Mouse (Mus musculus): ENCODE data around the gene Epb41l1. TPM values are rescaled to one million over a fixed set of nuclear protein-coding genes. Genes with fewer than 3 reads are reported as not detected.

Gene Epb41l1
- polyA plus RNA-seq, 1 experiment from 2014 or later, result 3.3 TPM

DNA sequence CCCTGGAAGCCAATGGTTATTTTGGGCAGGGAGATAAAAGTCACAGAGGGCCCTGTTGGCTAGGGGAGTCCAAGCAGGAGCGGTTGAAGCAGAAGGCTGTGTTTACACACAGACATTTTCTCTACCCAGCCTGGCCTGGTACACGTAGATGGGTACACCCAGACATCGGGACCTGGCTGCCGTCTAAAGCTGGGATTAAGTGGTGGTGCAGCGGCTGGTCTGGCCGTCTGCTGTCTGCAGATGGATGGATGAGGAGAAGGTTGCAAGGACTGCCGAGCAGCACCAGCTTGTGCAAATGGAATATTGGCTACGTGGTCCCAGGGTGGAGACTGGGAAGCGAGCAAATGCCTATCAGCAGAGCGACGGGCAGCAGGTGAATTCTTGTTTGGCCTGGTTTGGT is 46.8 kb downstream of the Epb41l1 start:
- 74% methylated on average over 11 of the region's 11 CpGs for WGBS
- no peak overlapping the region for H3K4me2 ChIP-seq
- H3K27me3 ChIP-seq (replicated peaks), result no peaks in the 10 kb centered on the region
- no peaks in the 10 kb centered on the region for H3K9me3 ChIP-seq
- ATAC-seq (ENCODE audit: insufficient read depth, low FRiP score, low read depth), result no peak
- 0 out of 2 replicates have a peak, but pooled peaks cover 4% of the 10 kb centered on the region for H3K4me1 ChIP-seq
- no peak overlapping the region for H3K9ac ChIP-seq
- H3K4me3 ChIP-seq (replicated peaks), result no peak overlapping the region
- H3K36me3 ChIP-seq, result no peaks in the 10 kb centered on the region
- H3K27ac ChIP-seq, result no peak overlapping the region

DNA sequence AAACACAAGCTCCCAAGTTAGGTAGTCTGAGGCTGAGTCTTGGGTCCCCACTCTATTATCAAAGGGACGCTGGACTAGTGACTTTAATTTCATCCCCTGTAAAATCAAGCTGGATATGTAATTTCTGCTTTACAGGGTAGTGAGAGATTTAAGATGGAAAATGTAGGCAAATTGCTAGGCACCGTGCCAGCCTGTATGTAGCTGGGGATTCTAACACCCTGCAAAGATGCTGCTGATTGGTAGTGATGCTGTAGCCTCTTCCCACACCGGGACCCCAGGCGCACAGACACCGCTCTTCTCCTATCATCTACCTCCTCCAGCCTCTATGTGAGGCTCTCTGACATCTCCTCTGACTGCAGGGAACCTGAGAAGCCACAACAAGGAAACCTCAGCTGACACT is 48.2 kb downstream of the Epb41l1 start:
- no peak overlapping the region for H3K27ac ChIP-seq
- H3K36me3 ChIP-seq, result no peaks in the 10 kb centered on the region
- peaks cover 5% of the 10 kb centered on the region for H3K4me1 ChIP-seq
- H3K4me2 ChIP-seq, result no peak overlapping the region
- no peak overlapping the region for H3K9ac ChIP-seq
- 85% methylated on average over 5 of the region's 5 CpGs for WGBS
- H3K9me3 ChIP-seq, result no peaks in the 10 kb centered on the region
- no peaks in the 10 kb centered on the region for H3K27me3 ChIP-seq (replicated peaks)
- H3K4me3 ChIP-seq (replicated peaks), result no peak overlapping the region
- ATAC-seq (ENCODE audit: insufficient read depth, low FRiP score, low read depth), result no peak

DNA sequence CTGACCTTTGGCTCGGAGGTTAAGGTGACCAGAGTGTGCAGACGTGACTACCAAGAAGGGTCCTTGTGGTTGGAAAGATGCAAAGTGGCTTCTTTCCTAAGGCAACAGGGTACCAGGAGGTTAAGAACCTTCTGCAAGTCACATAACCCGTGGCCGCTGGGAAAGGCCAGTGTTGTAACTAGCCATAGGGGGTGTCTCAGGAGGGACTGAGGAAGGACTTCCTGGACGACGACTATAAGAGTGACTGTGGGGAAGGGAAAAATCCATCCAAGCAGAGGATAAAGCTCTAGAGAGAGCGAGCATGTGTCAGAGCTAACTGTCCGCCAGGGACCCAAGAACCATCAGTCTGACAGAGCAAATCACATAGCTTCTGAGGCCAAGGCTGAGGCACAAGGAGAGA is 48.8 kb downstream of the Epb41l1 start:
- H3K4me3 ChIP-seq (replicated peaks), result no peak overlapping the region
- no peak overlapping the region for H3K27ac ChIP-seq
- H3K27me3 ChIP-seq (replicated peaks), result no peaks in the 10 kb centered on the region
- ATAC-seq (ENCODE audit: insufficient read depth, low FRiP score, low read depth), result no peak
- no peaks in the 10 kb centered on the region for H3K9me3 ChIP-seq
- 77% methylated on average over 8 of the region's 8 CpGs for WGBS
- H3K4me2 ChIP-seq, result no peak overlapping the region
- no peaks in the 10 kb centered on the region for H3K36me3 ChIP-seq
- no peak overlapping the region for H3K9ac ChIP-seq
- H3K4me1 ChIP-seq, result peaks cover 11% of the 10 kb centered on the region

DNA sequence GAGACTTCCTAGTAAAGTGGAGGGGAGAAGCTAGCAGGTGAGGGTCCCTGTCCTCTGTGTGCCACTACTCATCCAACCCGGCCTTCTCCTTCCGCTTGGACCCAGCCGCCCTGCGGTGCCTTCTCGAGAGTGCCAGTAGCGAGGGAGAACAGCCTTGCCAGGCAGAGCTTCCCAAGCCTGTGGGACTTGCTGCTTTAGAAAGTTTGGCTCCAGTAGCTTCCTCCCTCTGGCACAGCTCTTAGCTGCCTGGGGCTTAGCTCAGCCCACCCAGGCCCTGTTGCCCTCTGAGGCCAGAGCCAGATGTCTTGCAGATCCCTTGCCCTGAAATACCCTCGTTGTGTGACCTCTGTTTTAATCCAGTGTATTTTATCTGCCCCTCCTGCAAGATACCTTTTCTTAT is 50.2 kb downstream of the Epb41l1 start:
- 84% methylated on average over 7 of the region's 7 CpGs for WGBS

DNA sequence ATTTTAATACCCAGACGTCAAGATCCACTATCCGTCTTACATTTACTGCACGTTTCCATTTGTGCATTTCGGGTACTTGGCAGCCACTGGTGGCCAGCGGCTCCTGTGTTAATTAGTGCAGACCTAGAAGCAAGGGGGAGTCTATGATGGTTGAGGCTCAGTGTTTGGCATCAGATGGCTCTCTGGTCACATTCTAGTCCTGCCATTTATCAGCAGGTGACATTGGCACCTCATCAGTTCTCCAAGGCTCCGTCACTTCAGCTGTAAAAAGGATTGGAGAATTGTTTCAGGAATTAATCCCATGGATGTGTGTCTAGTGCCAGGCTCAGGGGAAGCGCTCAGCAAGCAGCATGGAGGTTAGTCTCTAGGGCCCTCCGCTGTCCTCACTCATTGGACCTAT is 51.6 kb downstream of the Epb41l1 start:
- no peak overlapping the region for H3K4me2 ChIP-seq
- peaks cover 29% of the 10 kb centered on the region for H3K4me1 ChIP-seq
- ATAC-seq (ENCODE audit: insufficient read depth, low FRiP score, low read depth), result no peak
- H3K9ac ChIP-seq, result no peak overlapping the region
- 89% methylated on average over 8 of the region's 8 CpGs for WGBS
- H3K4me3 ChIP-seq (replicated peaks), result no peak overlapping the region
- H3K27me3 ChIP-seq (replicated peaks), result no peaks in the 10 kb centered on the region
- H3K9me3 ChIP-seq, result no peaks in the 10 kb centered on the region
- H3K27ac ChIP-seq, result no peak overlapping the region
- H3K36me3 ChIP-seq, result no peaks in the 10 kb centered on the region

More for the DNA sequence above, 50.2 kb downstream of the Epb41l1 start:
- no peaks in the 10 kb centered on the region for H3K9me3 ChIP-seq
- ATAC-seq (ENCODE audit: insufficient read depth, low FRiP score, low read depth), result no peak
- no peak overlapping the region for H3K4me3 ChIP-seq (replicated peaks)
- H3K4me2 ChIP-seq, result no peak overlapping the region
- peaks cover 20% of the 10 kb centered on the region for H3K4me1 ChIP-seq
- H3K36me3 ChIP-seq, result no peaks in the 10 kb centered on the region
- H3K27me3 ChIP-seq (replicated peaks), result no peaks in the 10 kb centered on the region
- no peak overlapping the region for H3K27ac ChIP-seq
- no peak overlapping the region for H3K9ac ChIP-seq

DNA sequence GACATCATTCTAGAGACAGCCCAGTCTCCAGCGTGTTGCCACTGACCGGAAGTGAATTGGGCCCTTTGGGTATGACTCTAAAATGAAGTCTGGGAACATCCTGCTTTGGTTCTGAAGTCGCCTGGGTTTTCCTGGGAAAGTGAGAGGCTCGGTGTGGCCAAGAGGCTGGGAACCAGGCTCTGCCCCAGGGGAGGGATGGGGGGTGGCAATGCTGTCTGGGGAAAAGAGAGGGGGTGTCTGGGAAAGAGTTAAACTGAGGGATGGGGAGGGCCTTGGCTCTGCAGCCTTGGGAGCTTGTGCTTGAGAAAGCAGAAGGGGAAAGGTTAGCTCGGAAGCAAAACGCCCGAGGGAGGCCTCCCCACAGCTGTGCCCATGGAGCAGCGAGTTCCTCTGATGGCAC is 53.0 kb downstream of the Epb41l1 start:
- H3K27ac ChIP-seq, result 0 out of 2 replicates have a peak overlapping the region, but pooled peaks have one; percentile 8
- peaks cover 33% of the 10 kb centered on the region for H3K4me1 ChIP-seq
- H3K27me3 ChIP-seq (replicated peaks), result no peaks in the 10 kb centered on the region
- no peak overlapping the region for H3K4me3 ChIP-seq (replicated peaks)
- no peaks in the 10 kb centered on the region for H3K36me3 ChIP-seq
- H3K9ac ChIP-seq, result no peak overlapping the region
- ATAC-seq (ENCODE audit: insufficient read depth, low FRiP score, low read depth), result no peak
- 70% methylated on average over 8 of the region's 8 CpGs for WGBS
- H3K4me2 ChIP-seq, result no peak overlapping the region
- no peaks in the 10 kb centered on the region for H3K9me3 ChIP-seq

DNA sequence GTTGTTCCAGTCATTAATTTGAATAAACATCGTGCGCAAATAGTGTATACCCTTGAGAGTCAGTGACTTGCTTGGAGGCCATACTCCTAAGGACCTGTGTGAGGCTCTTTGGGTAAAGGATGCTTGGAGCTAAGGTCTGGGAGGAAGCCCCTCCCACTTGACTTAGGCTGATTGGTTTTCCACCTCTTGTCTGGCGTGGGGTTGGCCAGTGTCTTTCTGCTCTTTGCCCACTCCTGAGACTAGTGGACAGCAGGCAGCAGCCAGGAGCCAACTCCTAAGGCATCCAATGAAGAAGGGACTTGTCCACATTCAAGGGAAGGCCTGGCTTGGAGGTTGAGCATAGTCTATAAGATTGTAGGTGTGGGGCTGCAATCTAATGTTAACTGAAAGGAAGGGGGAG is 53.4 kb downstream of the Epb41l1 start:
- no peaks in the 10 kb centered on the region for H3K9me3 ChIP-seq
- H3K27me3 ChIP-seq (replicated peaks), result no peaks in the 10 kb centered on the region
- ATAC-seq (ENCODE audit: insufficient read depth, low FRiP score, low read depth), result no peak
- peaks cover 33% of the 10 kb centered on the region for H3K4me1 ChIP-seq
- H3K9ac ChIP-seq, result no peak overlapping the region
- no peak overlapping the region for H3K4me3 ChIP-seq (replicated peaks)
- H3K27ac ChIP-seq, result peak overlapping the region; percentile 86; the same call in 1 of the 2 replicates
- whole genome bisulfite sequencing, result 56% methylated on average over 3 of the region's 3 CpGs
- H3K4me2 ChIP-seq, result peak overlapping the region; percentile 86; the same call in 1 of the 2 replicates
- H3K36me3 ChIP-seq, result no peaks in the 10 kb centered on the region

DNA sequence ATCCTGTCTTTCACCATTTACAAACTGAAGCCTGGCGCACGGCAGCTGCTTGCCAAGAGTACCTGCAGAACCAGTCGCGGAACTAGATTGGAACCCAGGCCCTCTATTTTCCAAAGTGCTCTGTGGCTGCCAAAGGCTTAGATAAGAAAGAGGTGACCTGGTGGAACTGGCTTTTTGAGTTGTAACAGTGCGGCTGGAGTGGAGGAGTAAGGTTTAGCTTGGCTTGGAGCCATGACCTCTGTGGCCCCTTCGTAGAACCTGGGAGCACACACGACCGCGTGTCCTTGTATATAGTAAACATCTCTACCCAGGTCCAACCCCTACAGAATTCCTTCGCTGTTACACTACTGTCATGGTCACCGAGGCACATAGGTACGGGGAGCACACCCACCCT is 54.2 kb downstream of the Epb41l1 start:
- Histone ChIP-seq H3K4me3 (replicated peaks) (peak overlapping the region; percentile 70), H3K4me1 (peaks cover 33% of the 10 kb centered on the region), H3K4me2 (peak overlapping the region; percentile 86), H3K9me3 (no peaks in the 10 kb centered on the region), H3K27ac (peak overlapping the region; percentile 86), H3K36me3 (no peaks in the 10 kb centered on the region), H3K9ac (peak overlapping the region; percentile 71), H3K27me3 (replicated peaks) (no peaks in the 10 kb centered on the region)
- WGBS, result 20% methylated on average over 12 of the region's 12 CpGs
- ATAC-seq (ENCODE audit: insufficient read depth, low FRiP score, low read depth), result peak; percentile 37

DNA sequence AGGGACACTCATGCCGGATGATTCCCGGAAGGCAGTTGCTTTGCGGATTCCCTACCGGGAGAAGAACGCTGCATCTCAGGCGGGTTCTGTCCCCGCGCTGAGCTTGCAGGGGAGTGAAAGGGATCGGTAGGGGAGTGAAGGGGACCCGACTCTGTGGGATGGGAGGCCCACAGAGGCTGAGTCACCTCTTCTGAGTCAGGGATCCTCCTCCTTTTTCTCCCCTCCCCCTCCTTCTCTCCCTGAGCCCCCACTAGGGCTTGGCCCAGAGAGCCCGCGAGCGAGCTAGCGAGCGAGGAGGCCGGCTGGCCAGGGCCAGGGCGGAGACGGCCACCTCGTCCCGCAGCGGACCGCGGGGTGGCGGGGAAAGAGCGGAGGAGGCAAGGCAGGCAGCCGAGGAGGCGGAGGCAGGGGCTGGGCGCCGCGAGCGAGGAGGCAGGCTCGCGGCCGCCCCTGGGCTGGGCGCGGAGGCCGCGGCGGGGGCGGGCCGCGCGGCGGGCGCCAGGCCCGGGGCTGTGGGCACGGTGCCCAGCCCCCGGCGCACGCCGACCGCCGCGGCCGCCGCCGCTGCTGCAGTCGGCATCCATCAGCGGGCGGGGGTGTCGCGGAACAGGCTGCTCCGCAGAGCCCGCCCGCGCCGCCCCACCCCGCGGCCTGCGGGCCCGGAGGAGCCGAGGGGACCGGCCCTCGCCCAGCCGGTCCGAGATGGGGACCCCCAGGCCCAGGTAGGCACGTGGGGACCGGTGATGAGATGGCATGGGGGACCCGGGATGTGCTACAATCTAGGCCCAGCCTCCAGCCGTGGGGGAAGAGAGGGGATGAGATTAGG is 54.8 kb downstream of the Epb41l1 start:
- H3K27me3 ChIP-seq (replicated peaks), result no peaks in the 10 kb centered on the region
- peak; percentile 70 for ATAC-seq (ENCODE audit: insufficient read depth, low FRiP score, low read depth)
- H3K36me3 ChIP-seq, result no peaks in the 10 kb centered on the region
- peak overlapping the region; percentile 70 for H3K4me3 ChIP-seq (replicated peaks)
- peak overlapping the region; percentile 86 for H3K27ac ChIP-seq
- H3K9ac ChIP-seq, result peak overlapping the region; percentile 71
- H3K4me2 ChIP-seq, result peak overlapping the region; percentile 86
- WGBS, result under 1% methylated on average over 58 of the region's 80 CpGs
- no peaks in the 10 kb centered on the region for H3K9me3 ChIP-seq
- peaks cover 33% of the 10 kb centered on the region for H3K4me1 ChIP-seq

DNA sequence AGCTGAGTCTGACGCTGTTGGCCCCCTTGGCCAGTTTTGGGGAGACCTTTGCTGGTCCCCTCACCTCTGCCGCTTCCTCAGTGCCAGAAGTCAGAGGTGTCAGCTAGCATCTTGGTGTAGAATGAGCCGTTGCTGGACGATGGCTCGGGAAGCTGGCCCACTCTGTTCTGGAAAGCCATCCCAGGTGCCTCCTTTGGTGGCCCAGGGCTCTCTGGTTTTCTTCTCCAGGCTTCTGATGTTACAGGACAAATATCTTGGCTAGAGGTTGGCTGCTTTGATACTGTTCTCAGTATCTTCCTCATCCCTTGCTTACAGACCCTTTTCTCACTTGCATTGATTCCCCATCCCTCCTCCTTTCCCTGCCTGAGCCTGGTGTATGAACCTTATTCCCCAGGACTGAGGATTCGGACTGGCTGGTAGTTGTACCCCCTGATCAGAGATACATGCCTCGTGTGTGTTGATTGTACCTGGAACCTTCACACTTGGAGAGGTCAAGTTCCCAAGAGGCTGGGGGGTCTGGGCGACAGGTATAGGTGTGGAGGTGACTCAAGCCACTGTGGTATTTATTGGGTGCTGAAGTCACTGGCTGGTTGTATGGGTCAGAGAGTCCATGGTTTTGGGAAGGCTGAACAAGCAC is 55.5 kb downstream of the Epb41l1 start:
- Histone ChIP-seq H3K36me3 (no peaks in the 10 kb centered on the region), H3K27me3 (replicated peaks) (no peaks in the 10 kb centered on the region), H3K9me3 (no peaks in the 10 kb centered on the region), H3K9ac (peak overlapping the region; percentile 71), H3K4me1 (peaks cover 33% of the 10 kb centered on the region), H3K4me2 (peak overlapping the region; percentile 86), H3K4me3 (replicated peaks) (peak overlapping the region; percentile 70), H3K27ac (peak overlapping the region; percentile 86; the same call in 1 of the 2 replicates)
- 0 out of 2 replicates have a peak, but pooled peaks have one; percentile 4 for ATAC-seq (ENCODE audit: insufficient read depth, low FRiP score, low read depth)
- WGBS, result 26% methylated on average over 8 of the region's 8 CpGs

DNA sequence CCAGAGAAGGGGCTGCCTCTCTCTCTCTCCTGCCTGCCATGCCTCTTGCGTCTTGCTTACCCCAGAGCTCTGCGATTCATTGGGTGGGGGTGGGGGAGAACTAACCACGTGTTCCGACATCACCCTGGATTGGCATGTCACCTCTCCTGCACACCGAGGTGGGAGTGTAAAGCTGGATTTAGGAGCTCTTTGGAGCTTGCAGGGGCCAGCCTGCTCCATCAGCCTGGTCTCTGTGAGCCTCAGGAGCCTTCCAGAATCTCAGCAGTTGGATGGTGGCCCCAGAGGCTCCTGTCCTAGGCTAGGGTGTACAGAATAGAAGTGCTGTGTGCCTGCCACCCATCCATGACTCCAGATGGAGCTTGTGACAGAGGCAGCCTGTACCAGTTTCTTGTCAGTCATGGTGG is 56.0 kb downstream of the Epb41l1 start:
- Histone ChIP-seq H3K27me3 (replicated peaks) (no peaks in the 10 kb centered on the region), H3K4me3 (replicated peaks) (0 out of 2 replicates have a peak overlapping the region, but pooled peaks have one; percentile 0), H3K9me3 (no peaks in the 10 kb centered on the region), H3K4me1 (peaks cover 33% of the 10 kb centered on the region), H3K36me3 (no peaks in the 10 kb centered on the region), H3K9ac (no peak overlapping the region), H3K27ac (no peak overlapping the region), H3K4me2 (peak overlapping the region; percentile 86)
- no peak for ATAC-seq (ENCODE audit: insufficient read depth, low FRiP score, low read depth)
- WGBS, result 47% methylated on average over 5 of the region's 5 CpGs

DNA sequence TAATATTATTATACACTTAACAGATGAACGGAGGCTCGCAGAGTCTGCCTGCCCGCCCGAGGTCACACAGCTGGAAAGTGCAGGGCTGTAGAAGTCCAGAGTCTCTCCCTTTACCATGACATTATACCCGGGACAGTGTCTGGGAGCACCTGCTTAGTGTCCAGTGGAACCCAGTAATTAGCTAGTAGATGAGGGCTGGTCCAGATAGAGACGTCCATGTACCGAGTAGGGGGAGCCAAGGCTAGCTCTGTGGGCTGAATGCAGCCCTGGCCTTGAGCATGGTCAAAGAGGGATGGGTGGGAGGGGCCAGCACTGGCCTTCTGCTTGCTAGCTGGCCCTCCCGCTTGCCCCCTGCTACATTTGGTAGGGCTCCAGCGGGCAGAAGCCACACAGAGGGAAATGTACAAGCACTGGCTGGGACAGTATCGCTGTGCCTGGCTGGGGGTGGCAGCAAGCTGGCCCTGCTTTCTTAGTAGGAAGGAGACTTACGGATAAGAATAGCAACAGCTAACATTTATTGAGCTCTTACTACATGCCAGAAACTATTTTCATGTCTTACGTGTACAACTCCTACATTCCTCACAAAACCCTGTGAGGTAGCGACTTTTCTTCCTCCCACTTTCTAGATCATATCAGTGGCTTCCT is 57.5 kb downstream of the Epb41l1 start:
- no peak overlapping the region for H3K4me2 ChIP-seq
- H3K4me3 ChIP-seq (replicated peaks), result no peak overlapping the region
- no peaks in the 10 kb centered on the region for H3K27me3 ChIP-seq (replicated peaks)
- no peak for ATAC-seq (ENCODE audit: insufficient read depth, low FRiP score, low read depth)
- no peaks in the 10 kb centered on the region for H3K9me3 ChIP-seq
- WGBS, result 69% methylated on average over 13 of the region's 13 CpGs
- H3K4me1 ChIP-seq, result peaks cover 33% of the 10 kb centered on the region
- no peak overlapping the region for H3K9ac ChIP-seq
- no peak overlapping the region for H3K27ac ChIP-seq
- H3K36me3 ChIP-seq, result no peaks in the 10 kb centered on the region

All from stomach, embryonic 15.5 days (tissue).